Mouse (Mus musculus) brain, adult 2 months (tissue): ENCODE data around the gene Banp.

Source experiments
- DNase-seq: peaks from one replicate; pipeline ENCODE4 v3.0.0; 2011; ENCODE audit warnings: low read depth, low spot score

Gene Banp

DNA sequence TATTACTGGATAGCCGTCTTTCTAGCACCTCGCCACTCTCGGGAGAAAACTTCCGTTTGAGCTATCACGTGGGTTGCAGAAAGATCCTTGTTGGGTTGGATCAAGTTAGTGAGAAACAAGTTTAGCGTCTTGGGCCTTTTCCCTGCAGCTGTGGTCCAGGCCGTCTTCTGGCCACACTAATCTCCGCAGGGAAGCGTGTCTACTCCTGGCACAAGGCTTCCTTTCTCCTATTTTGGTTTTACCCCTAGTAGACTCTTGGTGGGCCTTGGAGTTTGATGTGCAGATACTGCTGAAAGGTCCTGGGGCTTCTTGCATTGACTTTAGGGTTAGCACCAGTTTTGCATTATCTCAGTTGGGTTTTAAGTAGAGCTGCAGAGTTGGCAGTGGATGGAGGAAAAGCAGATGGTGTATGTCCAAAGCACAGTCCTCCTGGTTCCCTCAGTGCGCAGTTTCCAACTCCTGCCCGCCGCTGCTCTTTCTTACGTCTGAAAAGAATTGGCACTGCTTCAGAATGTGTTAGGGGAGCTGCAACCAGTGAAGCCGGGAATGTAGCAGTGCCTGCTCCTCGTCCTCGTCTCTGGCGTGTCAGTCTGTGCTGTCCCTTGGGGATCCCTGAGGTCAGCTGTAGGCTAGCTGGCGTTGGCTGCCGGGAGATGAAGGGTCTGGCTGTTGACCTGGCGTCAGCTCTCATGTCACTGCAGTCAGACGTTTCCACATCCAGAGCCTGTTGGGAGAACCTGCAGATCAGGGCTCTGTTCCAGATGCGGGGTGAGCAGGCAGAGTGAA, 68.7 kb downstream of the Banp start:
- DNase-seq: peak; percentile 86

DNA sequence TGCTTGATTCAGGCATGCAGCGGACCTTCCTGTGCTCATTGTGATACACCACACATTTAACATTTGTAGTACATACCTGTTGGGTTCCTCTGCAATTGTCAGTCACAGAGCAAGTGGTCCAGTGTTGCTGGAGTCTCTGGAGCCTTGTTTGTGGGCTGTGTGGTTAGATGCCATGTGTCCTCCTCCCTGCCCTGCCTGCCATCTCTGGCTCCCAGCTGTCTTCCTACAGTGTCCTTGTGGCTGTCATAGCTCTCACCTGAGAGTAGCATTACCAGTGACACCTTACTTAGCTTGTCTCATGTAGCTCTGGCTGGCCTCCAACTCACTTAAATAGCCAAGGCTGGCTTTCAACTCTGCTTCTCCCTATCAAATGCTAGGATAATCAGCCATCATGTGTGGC, 69.6 kb downstream of the Banp start:
- no peak for DNase-seq

DNA sequence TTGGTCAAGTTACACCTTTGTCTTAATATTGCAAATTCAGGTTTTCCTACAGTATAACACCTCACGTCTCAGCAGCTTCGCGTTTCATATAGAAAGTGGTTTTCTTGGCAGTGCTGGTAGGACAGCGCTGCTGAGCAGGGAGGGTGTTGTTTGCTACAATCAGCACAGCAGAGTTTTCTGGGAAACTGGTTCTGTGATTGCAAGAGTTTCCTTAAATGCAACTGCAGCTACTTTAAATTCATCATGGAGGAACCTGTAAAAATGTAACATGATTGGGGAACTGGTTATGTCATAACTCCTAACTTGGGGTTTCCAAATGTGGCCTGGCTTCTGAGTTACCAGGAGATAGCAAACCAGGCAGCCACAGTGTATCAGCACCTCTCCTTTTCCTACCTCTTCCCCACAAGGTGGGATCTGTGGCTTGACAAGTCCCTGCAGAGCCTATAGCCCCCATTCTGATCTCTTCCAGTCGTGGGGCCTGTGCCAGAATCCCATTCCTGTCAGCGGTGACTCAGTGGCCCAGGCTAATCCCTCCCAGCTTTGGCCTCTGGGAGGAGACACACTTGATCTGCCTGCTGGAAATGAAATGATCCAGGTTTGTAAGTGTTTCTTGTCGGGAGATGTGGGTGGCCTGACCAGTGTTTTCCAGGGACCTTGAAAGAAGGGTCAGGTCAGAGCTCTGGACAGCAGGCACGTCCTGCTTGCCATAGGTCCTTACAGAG, 70.7 kb downstream of the Banp start:
- peak; percentile 63 for DNase-seq

DNA sequence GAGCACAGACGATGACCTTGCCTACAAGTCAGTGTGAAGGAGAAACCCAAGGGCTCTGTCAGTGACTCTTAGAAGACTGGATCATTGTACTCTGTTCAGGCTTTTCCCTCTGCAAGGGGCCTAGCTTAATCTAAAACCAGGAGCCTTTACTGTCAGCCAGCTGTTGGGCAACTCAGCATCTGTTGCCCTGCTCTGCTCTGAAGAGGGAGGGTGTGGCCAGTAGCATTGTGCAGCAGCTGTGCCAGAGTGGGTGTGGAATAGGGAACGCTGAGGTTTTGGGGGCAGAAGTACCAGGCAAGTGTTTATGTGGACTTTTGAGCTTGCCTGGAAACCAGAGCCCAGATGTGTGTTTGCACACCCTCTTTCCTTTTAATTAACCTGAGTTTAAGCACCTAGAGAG, 72.2 kb downstream of the Banp start:
- DNase-seq: no peak

DNA sequence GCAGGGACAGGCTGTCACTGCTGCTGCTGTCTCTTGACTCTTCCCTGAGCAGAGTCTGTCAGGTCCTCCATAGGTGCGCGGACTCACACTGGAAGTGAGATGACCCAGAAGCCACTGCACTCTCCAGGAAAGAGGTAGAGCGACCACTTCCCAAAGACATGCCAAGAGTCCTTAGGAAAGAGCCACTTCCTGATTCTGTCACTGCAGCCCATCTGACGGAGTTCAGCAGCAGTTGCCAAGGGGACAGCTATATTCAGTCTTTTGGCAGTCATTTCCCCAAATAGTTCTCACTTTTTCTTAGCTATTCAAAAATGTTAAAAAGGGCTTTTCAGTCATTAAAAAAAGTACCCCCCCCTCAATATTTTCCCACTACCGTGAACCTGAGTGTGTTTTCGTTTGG, 72.7 kb downstream of the Banp start:
- DNase-seq: no peak

DNA sequence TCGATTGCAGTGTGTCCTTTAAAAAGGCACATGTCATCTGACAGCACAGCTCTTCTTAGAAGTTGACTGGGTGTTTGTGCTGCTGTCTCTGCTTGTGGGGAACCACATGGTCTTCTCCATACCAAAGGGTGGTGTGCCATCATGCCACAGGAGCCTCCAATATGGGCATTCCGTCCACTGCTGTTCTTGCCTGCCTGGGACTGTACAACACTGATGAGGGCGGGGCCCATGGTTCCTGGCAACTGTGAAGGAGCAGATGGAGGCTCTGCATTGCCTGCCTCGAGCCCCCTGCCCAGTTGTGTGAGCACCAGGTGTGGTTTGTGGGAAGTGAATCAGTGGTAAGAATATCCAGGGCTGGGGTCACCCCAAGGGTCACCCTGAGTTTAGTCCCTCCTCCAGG, 73.2 kb downstream of the Banp start:
- DNase-seq: no peak

DNA sequence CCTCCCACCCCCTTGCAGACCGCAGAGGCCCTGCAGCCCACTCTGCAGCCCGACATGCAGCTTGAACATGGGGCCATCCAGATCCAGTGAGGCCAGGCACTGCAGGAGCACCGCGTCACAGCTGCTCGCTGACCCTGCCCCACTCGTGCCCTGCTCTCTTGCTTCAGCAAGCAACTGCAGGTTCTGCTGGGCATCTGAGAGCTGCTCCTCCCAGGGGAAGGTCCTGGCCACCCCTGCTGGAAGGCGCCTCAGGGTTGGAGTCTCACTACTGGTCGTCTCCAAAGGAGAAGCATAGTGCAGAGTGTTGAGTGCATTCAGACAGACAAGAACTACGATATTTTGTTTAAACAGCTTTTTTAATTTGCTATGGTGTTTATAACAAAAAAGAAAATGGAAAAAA, 76.0 kb downstream of the Banp start:
- DNase-seq: no peak

DNA sequence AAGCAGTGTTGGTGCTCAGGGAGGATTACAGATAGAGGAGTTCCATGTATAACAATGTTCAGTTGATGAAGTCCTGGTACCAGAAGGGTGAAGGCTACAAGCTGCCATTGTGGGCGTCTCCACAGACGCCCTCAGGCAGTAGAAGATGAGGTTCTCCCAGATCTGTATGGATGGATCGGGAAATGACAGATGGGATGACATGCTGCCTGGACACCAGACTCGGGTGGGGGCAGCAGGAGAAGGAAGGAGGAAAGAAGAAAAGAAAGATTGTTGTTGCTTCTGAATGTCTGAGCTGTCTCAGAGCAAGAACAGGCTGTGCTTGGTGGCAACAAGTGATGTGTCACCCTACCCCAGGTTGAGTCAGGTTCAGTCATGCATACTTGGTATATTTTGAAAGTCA, 78.6 kb downstream of the Banp start:
- peak; percentile 59 for DNase-seq

DNA sequence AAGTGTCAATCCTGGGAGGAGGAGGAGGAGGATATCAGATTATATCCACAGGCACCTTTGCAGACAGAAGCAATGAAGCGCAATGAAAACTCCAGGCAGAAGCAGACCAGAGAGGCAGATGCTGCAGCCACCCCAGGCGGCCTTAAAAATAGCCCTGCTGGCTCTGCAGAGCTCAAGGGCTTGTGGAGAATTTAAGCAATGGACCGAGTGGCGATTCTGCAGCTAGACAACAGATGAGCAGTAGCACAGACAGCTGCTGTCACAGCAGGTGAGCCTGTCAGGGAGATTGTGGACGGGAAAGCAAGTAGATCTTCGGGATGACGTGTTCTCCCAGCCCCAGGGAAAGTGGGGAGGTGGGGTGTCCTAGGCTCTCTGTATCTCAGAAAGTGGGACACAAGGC, 81.4 kb downstream of the Banp start:
- DNase-seq: peak; percentile 85

DNA sequence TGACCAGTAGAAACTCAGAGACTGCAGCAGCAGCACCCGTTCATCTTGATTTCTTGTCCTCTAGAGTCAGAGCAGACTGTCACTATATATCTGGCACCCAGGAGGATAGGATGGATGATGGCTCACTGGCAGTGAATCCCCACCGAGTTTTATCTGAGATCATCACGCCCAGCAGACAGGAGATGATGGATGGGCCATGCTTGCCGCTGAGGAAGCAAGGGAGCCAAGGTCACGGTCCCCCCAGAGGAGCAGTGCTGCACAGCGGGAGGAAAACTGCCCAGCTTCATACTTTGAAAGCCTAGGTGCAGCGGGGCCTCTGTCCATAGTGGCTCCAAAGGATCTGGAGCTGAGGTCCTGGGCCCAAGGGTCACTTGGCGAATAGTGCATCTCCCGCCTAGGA, 83.2 kb downstream of the Banp start:
- no peak for DNase-seq

DNA sequence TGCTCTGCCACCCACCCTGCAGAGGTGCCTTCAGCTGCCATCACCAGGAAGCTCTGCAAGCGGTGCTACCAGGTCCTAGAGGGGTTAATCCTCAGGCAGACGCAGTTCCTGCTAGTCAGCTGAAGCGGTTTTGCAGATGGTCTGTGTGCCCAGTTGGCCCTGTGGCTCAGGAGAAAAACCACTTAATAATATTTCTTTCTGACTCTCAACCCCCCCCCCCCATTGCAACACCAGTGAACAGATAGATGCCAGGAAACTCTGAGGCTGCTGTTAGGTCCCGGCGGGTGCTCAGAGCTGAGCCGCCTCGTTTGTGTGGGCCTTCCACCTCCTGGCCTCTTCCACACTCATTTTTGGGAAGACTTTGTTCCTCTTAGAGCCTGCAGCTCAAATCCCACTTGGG, 86.0 kb downstream of the Banp start:
- no peak for DNase-seq

DNA sequence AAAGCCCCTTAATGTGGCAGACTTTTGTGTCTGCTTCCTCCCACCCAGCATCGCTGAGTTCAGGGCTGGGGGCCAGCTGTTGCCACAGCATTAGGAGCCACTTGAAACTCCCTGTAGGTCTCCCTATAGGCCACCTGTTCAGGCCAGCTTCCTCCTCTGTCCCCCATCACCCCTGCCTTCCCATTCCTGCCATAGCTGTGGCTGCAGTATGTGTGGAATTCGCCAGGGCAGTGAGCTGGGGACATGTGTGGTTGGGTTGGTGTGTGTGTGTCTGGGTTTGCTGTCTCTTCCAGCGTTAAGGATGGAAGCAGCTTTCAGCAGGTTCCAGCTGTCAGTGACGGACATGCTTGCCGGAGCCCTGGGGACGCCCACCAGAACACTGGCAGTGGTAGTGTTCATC, 86.8 kb downstream of the Banp start:
- DNase-seq: no peak

DNA sequence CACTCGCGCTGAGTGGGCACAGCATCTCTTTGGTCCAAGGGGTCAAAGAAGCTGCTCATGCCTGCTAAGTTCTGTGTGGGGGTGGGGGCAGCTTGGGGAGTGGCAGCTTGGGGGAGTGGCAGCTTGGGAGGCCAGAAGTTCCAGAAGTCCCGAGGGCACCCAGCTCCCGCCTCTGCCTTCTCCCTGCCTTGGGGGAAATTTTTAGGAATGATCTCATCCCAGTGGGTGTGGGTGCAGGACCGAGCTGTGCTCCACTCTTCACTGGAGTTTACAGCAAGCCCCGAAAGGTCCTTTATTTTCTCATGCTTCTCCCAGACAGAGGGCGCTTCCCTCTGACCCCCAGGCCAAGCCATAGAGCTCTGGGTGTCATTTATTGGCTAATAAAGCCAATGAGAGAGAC, 87.7 kb downstream of the Banp start:
- DNase-seq: peak; percentile 56

DNA sequence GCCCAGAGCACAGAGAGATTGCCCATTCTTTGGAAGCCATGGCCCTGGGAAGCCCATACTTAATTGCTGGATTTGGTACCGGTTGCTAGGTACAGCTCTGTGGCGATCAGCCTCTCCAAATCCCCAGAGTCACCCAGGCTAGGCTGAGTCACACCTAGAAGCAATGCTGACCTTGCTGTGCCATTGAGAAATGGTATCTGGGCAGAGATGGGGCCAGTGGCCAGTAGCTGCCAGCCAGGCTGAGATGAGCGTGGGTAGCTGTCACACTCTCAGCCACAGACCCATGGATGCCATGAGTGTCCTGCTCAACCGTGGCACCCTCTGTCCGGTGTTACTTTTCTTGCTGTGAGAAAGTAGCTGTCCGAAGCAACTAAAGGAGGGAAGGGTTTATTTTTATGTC, 88.5 kb downstream of the Banp start:
- no peak for DNase-seq

DNA sequence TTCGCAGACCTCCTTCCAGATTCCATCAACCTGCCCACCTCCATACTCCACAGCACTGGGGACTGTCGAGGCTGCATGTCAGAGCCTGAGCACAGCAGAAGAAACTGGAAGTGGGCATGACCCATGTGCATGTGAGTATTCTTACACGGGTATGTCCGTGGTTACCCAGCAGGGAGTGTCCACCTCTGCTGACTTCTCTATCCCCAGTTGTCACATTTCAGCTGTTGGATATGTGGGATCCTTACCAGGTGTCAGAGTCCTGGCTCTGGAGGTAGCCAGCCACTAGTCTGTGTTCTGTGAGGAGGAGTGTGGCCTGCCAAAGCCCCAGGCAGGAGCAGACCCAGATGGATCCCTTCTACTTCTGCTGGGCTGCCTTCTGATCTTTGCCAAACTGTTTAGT, 89.9 kb downstream of the Banp start:
- no peak for DNase-seq

DNA sequence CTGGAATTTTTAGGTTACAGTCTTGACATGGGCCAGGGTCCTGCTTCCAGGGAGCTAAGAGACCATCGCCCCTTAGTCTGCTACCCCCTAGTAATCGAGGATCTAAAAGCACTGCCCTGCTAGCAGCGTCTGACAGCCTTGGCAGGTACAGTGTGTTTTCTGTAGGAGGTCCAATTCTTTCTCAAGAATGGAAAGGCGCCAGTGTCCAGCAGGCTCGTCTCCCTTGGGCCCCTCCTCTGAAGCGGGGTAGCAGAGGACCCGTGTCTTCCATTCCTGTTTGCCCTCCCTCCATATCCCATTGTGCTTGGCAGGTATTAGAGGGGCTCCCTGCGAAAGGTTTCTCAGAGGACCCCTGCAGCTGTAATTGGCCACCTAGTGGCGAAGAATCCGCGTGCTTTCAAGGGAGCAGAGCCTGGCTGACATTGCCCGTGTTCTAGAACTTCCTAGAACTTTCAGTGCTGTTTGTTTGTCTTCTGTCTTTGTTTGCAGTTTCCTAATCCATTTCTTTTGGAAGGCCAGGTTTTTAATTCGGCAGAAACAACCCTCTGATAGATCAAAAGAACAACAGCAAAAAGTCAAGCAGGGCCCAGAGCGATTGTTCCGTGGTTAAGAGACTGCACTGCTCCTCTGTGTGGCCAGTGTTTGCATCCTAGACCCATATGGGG, 97.8 kb downstream of the Banp start:
- no peak for DNase-seq

DNA sequence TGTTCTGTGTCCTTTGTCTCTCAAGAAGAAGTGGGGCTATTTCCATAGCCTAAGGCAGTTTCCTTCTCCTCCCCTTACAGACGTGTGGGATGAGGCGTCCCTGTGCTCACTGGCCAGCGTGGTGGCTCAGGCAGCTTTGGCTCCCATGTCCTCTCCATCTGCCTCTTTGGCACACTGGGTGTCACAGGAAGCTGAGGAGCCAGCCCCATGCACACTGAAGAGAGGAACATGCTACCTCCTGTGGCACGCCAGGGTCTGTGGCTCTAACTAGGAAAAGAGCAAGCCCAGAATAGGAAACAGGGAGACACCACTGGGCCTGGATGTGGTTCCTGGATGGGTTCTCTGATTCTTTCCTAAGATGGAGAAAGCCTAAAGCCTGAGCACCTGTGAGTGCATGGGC, 99.7 kb downstream of the Banp start:
- peak; percentile 66 for DNase-seq

DNA sequence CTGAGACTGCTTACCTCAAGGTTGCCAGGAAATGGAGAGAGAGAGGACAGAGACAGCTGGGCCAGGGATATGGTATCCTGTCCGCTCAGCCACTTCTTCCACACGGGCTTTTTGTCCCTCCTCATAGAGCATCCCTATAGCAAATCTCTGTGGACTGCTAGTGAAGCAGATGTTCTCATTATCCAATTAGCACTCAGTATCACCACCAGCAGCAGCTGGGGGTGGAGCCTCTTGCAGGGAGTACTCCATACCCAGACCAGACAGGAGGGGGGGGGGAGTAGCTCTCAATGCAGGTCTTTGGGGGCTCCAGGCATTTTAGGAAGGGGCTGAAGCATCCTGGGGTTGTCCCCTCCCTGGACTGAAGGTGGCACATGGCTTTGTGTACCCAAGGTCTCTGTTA, 100.4 kb downstream of the Banp start:
- DNase-seq: no peak

DNA sequence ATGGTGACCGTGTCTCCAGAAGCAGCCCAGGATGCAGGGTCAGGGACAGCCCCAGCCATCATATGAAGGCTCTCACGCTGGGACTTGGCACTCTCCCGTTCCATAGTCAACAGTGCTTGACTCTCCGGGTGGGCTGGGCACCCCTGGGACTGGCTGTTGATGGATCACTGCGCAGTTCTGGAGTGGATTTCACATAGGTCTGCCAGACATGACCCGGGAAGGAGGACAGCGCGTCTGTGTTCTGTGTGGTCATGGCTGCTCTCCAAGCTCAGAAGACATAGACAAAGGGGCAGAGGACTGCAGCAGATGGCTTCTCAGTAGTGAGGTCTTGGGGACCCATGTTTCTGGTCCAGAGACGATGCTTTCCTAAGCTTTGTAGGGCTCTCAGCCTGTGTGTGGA, 101.1 kb downstream of the Banp start:
- peak; percentile 62 for DNase-seq

DNA sequence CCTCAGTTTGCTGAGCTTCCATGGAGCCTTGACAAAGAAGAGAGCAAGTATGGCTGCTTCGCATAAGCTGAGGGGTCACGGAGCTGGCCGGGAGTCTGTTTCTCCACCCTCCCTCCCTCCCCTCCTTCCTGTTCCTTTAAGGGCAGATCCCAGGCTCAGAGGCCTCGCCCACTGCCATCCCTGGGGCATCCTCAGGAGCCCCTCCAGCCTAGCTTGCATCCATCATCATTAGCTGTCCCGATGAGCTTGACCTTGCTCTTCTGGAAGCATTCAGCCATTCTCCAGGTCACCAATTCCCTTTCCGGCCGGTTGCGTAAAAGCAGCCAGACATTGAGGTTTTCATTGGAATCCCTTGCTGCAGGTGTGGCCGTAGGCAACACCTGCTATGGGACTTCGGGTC, 105.8 kb downstream of the Banp start:
- no peak for DNase-seq

DNA sequence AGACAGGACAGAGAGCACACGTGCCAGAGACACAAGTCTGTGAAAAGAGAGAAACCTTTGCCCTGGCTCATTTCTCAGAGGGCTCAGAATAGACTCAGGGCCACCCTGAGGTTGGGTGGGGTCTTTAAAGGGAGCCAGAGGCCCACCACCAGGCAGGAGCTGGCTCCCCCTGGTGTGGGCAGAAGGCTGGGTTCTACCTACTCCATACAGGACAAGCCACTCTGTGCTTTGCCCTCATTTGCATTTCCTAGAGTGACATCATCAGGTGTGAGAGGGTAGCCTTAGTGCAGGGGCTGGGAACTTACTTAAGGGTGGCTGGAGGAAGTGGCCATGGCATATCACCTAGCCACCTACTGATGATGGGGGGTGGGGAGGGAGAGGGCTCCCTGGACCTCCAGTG, 106.6 kb downstream of the Banp start:
- no peak for DNase-seq

DNA sequence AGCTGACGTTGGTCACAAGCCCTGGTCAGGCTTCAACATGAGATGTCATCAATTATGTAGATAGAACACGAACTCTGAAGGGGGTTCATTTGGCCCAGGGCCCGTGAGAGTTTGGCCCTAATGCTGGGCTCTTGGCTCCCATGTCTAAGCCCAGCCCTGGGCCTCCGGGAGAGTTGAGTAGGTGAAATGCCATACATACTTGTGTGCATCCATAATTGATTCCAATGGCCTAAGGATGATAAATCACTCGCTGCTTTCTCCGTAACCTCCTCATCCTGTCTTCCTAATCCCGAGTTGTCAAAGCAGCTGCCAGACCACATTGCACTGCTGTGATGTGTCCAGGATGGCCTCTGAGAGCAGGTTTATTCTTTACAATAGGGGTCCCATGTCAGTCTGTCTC, 107.3 kb downstream of the Banp start:
- DNase-seq: no peak

DNA sequence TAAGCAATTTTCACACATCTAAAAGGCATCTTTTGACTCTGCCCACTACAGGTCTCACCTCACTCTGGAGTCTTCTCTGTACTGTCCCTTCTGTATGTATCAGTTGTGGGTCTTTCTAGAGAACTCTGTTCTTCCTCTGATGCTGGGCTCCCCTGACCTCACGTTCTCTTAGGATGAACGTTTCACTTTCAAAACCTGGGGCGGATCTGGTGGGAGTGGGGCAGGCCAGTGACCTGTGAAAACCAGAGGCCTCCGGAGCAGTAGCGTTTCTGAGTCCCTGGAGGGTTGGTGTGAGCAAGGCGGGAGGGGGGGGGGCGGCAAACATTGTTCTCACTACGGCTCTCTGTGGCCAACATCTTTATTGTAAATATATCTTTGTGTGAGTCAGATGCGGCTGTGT, 109.0 kb downstream of the Banp start:
- no peak for DNase-seq
